Mouse (Mus musculus) CH12.LX (cell line): ENCODE results near the gene Bpnt1. TPM values are rescaled to one million over a fixed set of nuclear protein-coding genes. Genes with fewer than 3 reads are reported as not detected.

Source experiments
- DNase-seq: peaks from one replicate; pipeline ENCODE4 v3.0.0-alpha.2; 2013; ENCODE audit errors: extremely low read depth
- H3K27ac ChIP-seq: 2 replicates; pipeline ENCODE4 v1.5.1; 2012; ENCODE audit warnings: low read depth, mild to moderate bottlenecking, control low read depth, moderate library complexity; ENCODE audit not compliant: insufficient read depth
- H3K27me3 ChIP-seq: replicated peaks from 2 replicates; pipeline ENCODE3; 2012; ENCODE audit warnings: inconsistent platforms
- H3K36me3 ChIP-seq, 2 experiments: replicated peaks in 1 of 2; 2 replicates each; pipeline versions ENCODE3 to v1.6.1; 2012; ENCODE audit warnings: inconsistent platforms in 1 of 2, low read length in 1 of 2, mild to moderate bottlenecking in 1 of 2, mixed read lengths in 1 of 2, moderate library complexity in 1 of 2; ENCODE audit not compliant: control insufficient read depth in 1 of 2, insufficient read depth in 1 of 2
- H3K4me1 ChIP-seq, 2 experiments: 2 replicates each; pipeline ENCODE4 v1.6.1; 2012; ENCODE audit warnings: inconsistent platforms in 1 of 2, moderate library complexity in 1 of 2; ENCODE audit not compliant: insufficient read depth in 2 of 2, control insufficient read depth in 1 of 2
- H3K4me2 ChIP-seq: 2 replicates; pipeline ENCODE4 v1.6.1; 2012; ENCODE audit warnings: low read depth, mild to moderate bottlenecking, control low read depth; ENCODE audit not compliant: poor library complexity, insufficient read depth, severe bottlenecking
- H3K4me3 ChIP-seq, 3 experiments: fragments of 150-350 bp in 1 of 3; sonication (generic) in 1 of 3; replicated peaks in 1 of 3; 2 replicates each; pipeline versions ENCODE3 to v1.5.1; 2011 to 2012; ENCODE audit warnings: low read depth in 2 of 3, low read length in 2 of 3, mild to moderate bottlenecking in 2 of 3, moderate library complexity in 2 of 3, control low read depth in 1 of 3, improper control_type of control experiment in 1 of 3, inconsistent platforms in 1 of 3, mixed read lengths in 1 of 3; ENCODE audit not compliant: poor library complexity in 1 of 3
- H3K79me2 ChIP-seq: replicated peaks from 2 replicates; pipeline ENCODE4 v1.6.1; 2012; ENCODE audit warnings: mild to moderate bottlenecking, moderate library complexity; ENCODE audit not compliant: control insufficient read depth, poor library complexity, insufficient read depth, severe bottlenecking; ENCODE audit errors: extremely low read depth
- H3K9ac ChIP-seq: 2 replicates; pipeline ENCODE4 v1.6.1; 2012; ENCODE audit warnings: low read depth, mild to moderate bottlenecking, control low read depth, moderate library complexity; ENCODE audit not compliant: insufficient read depth
- H3K9me3 ChIP-seq: replicated peaks from 2 replicates; pipeline ENCODE3; 2012; ENCODE audit warnings: low read length, inconsistent platforms, mixed read lengths
- CHD1 ChIP-seq: IDR thresholded peaks from 2 replicates; pipeline ENCODE4 v1.6.1; 2012; ENCODE audit warnings: low read depth, low read length, improper control_type of control experiment, inconsistent platforms
- CHD2 ChIP-seq: IDR thresholded peaks from 2 replicates; pipeline ENCODE4 v1.6.1; 2011; ENCODE audit warnings: low read length, improper control_type of control experiment
- ELF1 ChIP-seq: IDR thresholded peaks from 2 replicates; pipeline ENCODE4 v1.6.1; 2014; ENCODE audit warnings: low read depth, mild to moderate bottlenecking, inconsistent platforms, low read length, improper control_type of control experiment
- GABPA ChIP-seq: IDR thresholded peaks from 2 replicates; pipeline ENCODE4 v1.6.1; 2012; ENCODE audit warnings: low read depth, low read length, improper control_type of control experiment, inconsistent platforms; ENCODE audit not compliant: insufficient replicate concordance
- HCFC1 ChIP-seq: IDR thresholded peaks from 2 replicates; pipeline ENCODE4 v1.6.1; 2012; ENCODE audit warnings: low read depth, mild to moderate bottlenecking, inconsistent platforms, low read length, improper control_type of control experiment
- JUN ChIP-seq: IDR thresholded peaks from 2 replicates; pipeline ENCODE4 v1.6.1; 2011; ENCODE audit warnings: low read depth, mild to moderate bottlenecking, low read length, improper control_type of control experiment, moderate library complexity; ENCODE audit not compliant: insufficient read depth
- KAT2A ChIP-seq: IDR thresholded peaks from 2 replicates; pipeline ENCODE4 v1.6.1; 2012; ENCODE audit warnings: low read length, improper control_type of control experiment, inconsistent platforms; ENCODE audit not compliant: insufficient replicate concordance
- MAFK ChIP-seq: IDR thresholded peaks from 2 replicates; pipeline ENCODE4 v1.6.1; 2011; ENCODE audit warnings: low read length, improper control_type of control experiment; ENCODE audit not compliant: insufficient replicate concordance
- MAX ChIP-seq: IDR thresholded peaks from 2 replicates; pipeline ENCODE4 v1.6.1; 2011; ENCODE audit warnings: low read length, improper control_type of control experiment
- MAZ ChIP-seq: IDR thresholded peaks from 2 replicates; pipeline ENCODE4 v1.6.1; 2012; ENCODE audit warnings: low read depth, mild to moderate bottlenecking, inconsistent platforms, low read length, improper control_type of control experiment, moderate library complexity
- MEF2A ChIP-seq: IDR thresholded peaks from 2 replicates; pipeline ENCODE4 v1.6.1; 2014; ENCODE audit warnings: low read depth, mild to moderate bottlenecking, inconsistent platforms, low read length, improper control_type of control experiment, borderline replicate concordance
- MXI1 ChIP-seq: IDR thresholded peaks from 2 replicates; pipeline ENCODE4 v1.6.1; 2011; ENCODE audit warnings: mild to moderate bottlenecking, low read depth, low read length, improper control_type of control experiment
- NRF1 ChIP-seq: IDR thresholded peaks from 2 replicates; pipeline ENCODE4 v1.6.1; 2014; ENCODE audit warnings: low read depth, mild to moderate bottlenecking, inconsistent platforms, low read length, improper control_type of control experiment, moderate library complexity
- POLR2A ChIP-seq: IDR thresholded peaks from 2 replicates; pipeline ENCODE4 v1.6.1; 2011; ENCODE audit warnings: low read depth, mild to moderate bottlenecking, improper control_type of control experiment, low read length
- POLR2AphosphoS2 ChIP-seq: IDR thresholded peaks from 2 replicates; pipeline ENCODE4 v1.6.1; 2011; ENCODE audit warnings: low read depth, low read length, improper control_type of control experiment
- SMC3 ChIP-seq: IDR thresholded peaks from 2 replicates; pipeline ENCODE4 v1.6.1; 2011; ENCODE audit warnings: low read depth, low read length, improper control_type of control experiment
- TBP ChIP-seq: conservative IDR thresholded peaks from 2 replicates; pipeline ENCODE4 v1.6.1; 2011; ENCODE audit warnings: low read depth, low read length, improper control_type of control experiment
- UBTF ChIP-seq: IDR thresholded peaks from 2 replicates; pipeline ENCODE4 v1.6.1; 2012; ENCODE audit warnings: low read depth, mild to moderate bottlenecking, inconsistent platforms, low read length, improper control_type of control experiment, moderate library complexity
- USF1 ChIP-seq: IDR thresholded peaks from 2 replicates; pipeline ENCODE4 v1.6.1; 2014; ENCODE audit warnings: low read depth, mild to moderate bottlenecking, inconsistent platforms, low read length, improper control_type of control experiment
- USF2 ChIP-seq: conservative IDR thresholded peaks from 2 replicates; pipeline ENCODE4 v1.6.1; 2011; ENCODE audit warnings: low read depth, low read length, improper control_type of control experiment
- ZKSCAN1 ChIP-seq: IDR thresholded peaks from 2 replicates; pipeline ENCODE4 v1.6.1; 2012; ENCODE audit warnings: low read depth, inconsistent platforms, low read length, improper control_type of control experiment, borderline replicate concordance
- ZNF384 ChIP-seq: IDR thresholded peaks from 2 replicates; pipeline ENCODE4 v1.6.1; 2012; ENCODE audit warnings: low read depth, low read length, improper control_type of control experiment, inconsistent platforms
- dilution Hi-C: fragments of 300-500 bp; cut with MboI; formaldehyde crosslinking; loops from 2 replicates; pipeline ENCODE4 v1.14.3; 2020; ENCODE audit warnings: low sequenced_read_pairs; ENCODE audit not compliant: extremely low pct_unique_long_range_greater_than_20kb, extremely low pct_ligation_motif_present
- in situ Hi-C: fragments of 300-500 bp; cut with MboI; formaldehyde crosslinking; loops from 3 replicates; pipeline ENCODE4 v1.14.3; 2019; ENCODE audit warnings: low sequenced_read_pairs, low pct_ligation_motif_present, low pct_unique_long_range_greater_than_20kb, mixed read lengths
- polyA plus RNA-seq: library from polyadenylated mRNA; unstranded; fragments of >175 nt; gene quantifications from 2 replicates; pipeline ENCODE4 v1.2.1, GENCODE M21; 2012; ENCODE audit warnings: low read depth; ENCODE audit not compliant: insufficient read length
- total RNA-seq, 2 experiments: library from RNA; depleted of rRNA; stranded (reverse); fragments of 300-350 nt in 1 of 2; fragments of >200 nt in 1 of 2; gene quantifications; 2 replicates each; pipeline ENCODE4 v1.2.3; 2012 to 2014

Gene Bpnt1
- total and polyA plus RNA-seq, 3 experiments: 38.4 to 71.9 (median 59.4) TPM

- Histone ChIP-seq H3K4me1 (peaks cover 2 to 37% of the 10 kb centered on the region in 2 experiments; a peak in 3 of 4 replicates), H3K79me2 (peaks cover 56% of the 10 kb centered on the region), H3K27ac (peak overlapping the region; percentile 74), H3K9ac (peak overlapping the region; percentile 98), H3K9me3 (no peaks in the 10 kb centered on the region), H3K4me2 (peak overlapping the region; percentile 98), H3K27me3 (no peaks in the 10 kb centered on the region), H3K4me3 (peak overlapping the region; percentile 77 to 96 (median 94)), H3K36me3 (peaks cover 11 to 42% of the 10 kb centered on the region in 2 experiments)
- TF ChIP-seq CHD1 (0 out of 2 replicates have a peak, but pooled peaks have one; percentile 0), MAX (no peak)
- dilution Hi-C loops (no loop called here), in situ Hi-C loops (no loop called here)
- no peak for DNase-seq
Observed at GRCm38 (mm10) chr1:185364183-185364540, 32.2 kb downstream of the Bpnt1 start.

GRCm38 (mm10) chr1:185367383-185367782 is 35.4 kb downstream of the Bpnt1 start:
- in situ Hi-C loops: no loop called here
- Histone ChIP-seq H3K4me1 (peaks cover 2 to 29% of the 10 kb centered on the region in 2 experiments; a peak in 3 of 4 replicates), H3K4me3 (peak overlapping the region; percentile 10 to 44 (median 11)), H3K27ac (peak overlapping the region; percentile 40; the same call in 1 of the 2 replicates), H3K27me3 (no peaks in the 10 kb centered on the region), H3K4me2 (peak overlapping the region; percentile 33), H3K36me3 (peaks cover 33 to 63% of the 10 kb centered on the region in 2 experiments), H3K9me3 (no peaks in the 10 kb centered on the region), H3K9ac (peak overlapping the region; percentile 71), H3K79me2 (peaks cover 83% of the 10 kb centered on the region)
- dilution Hi-C loops: no loop called here
- no peak for DNase-seq
- TF ChIP-seq MAZ (no peak), UBTF (no peak), MAFK (peak; percentile 58; the same call in 1 of the 2 replicates), MEF2A (peak; percentile 59; the same call in 1 of the 2 replicates)

- in situ Hi-C loops (no loop called here), dilution Hi-C loops (no loop called here)
- Histone ChIP-seq H3K4me2 (no peak overlapping the region), H3K4me3 (no peak overlapping the region), H3K27ac (no peak overlapping the region), H3K79me2 (peaks cover 78% of the 10 kb centered on the region), H3K9me3 (no peaks in the 10 kb centered on the region), H3K27me3 (no peaks in the 10 kb centered on the region), H3K36me3 (peaks cover 53 to 86% of the 10 kb centered on the region in 2 experiments), H3K9ac (no peak overlapping the region), H3K4me1 (peaks cover 2 to 30% of the 10 kb centered on the region in 2 experiments; a peak in 3 of 4 replicates)
- DNase-seq: no peak
- no peak for TF ChIP-seq ZNF384
- no peak for TF ChIP-seq POLR2AphosphoS2
- TF ChIP-seq GABPA: no peak
- no peak for TF ChIP-seq MAFK
- TF ChIP-seq USF1: no peak
- no peak for TF ChIP-seq ZKSCAN1
- no peak for TF ChIP-seq KAT2A
- TF ChIP-seq MXI1: no peak
- no peak for TF ChIP-seq NRF1
- TF ChIP-seq CHD2: no peak
- TF ChIP-seq ELF1: no peak
- no peak for TF ChIP-seq SMC3
- TF ChIP-seq MEF2A: no peak
- TF ChIP-seq HCFC1: no peak
- TF ChIP-seq POLR2A: no peak
- TF ChIP-seq TBP: no peak
- no peak for TF ChIP-seq JUN
- TF ChIP-seq USF2: no peak
Observed at GRCm38 (mm10) chr1:185369979-185370378, 38.0 kb downstream of the Bpnt1 start.
